Mouse (Mus musculus): Measurements from ENCODE around the gene Ptprn2.

Gene Ptprn2

GRCm38 (mm10) chr12:117200117-117200516 is 714.6 kb downstream of the Ptprn2 start:
- no peak for DNase-seq (ENCODE audit: extremely low read depth, low read depth, low spot score)

- DNase-seq (ENCODE audit: extremely low read depth, low read depth, low spot score): no peak
Measured at GRCm38 (mm10) chr12:117200590-117200989, 715.1 kb downstream of the Ptprn2 start.

GRCm38 (mm10) chr12:117203506-117203905 is 718.0 kb downstream of the Ptprn2 start:
- DNase-seq (ENCODE audit: extremely low read depth, low read depth, low spot score): no peak

- DNase-seq (ENCODE audit: extremely low read depth, low read depth, low spot score): no peak
Measured at GRCm38 (mm10) chr12:117204905-117205304, 719.4 kb downstream of the Ptprn2 start.

- DNase-seq (ENCODE audit: extremely low read depth, low read depth, low spot score): no peak
Measured at GRCm38 (mm10) chr12:117207421-117208120, 722.1 kb downstream of the Ptprn2 start.

- no peak for DNase-seq (ENCODE audit: extremely low read depth, low read depth, low spot score)
Measured at GRCm38 (mm10) chr12:117210467-117210866, 724.9 kb downstream of the Ptprn2 start.

GRCm38 (mm10) chr12:117213531-117213930 is 728.0 kb downstream of the Ptprn2 start:
- no peak for DNase-seq (ENCODE audit: extremely low read depth, low read depth, low spot score)

GRCm38 (mm10) chr12:117214272-117214671 is 728.8 kb downstream of the Ptprn2 start:
- no peak for DNase-seq (ENCODE audit: extremely low read depth, low read depth, low spot score)

GRCm38 (mm10) chr12:117214919-117215318 is 729.4 kb downstream of the Ptprn2 start:
- no peak for DNase-seq (ENCODE audit: extremely low read depth, low read depth, low spot score)

- no peak for DNase-seq (ENCODE audit: extremely low read depth, low read depth, low spot score)
Measured at GRCm38 (mm10) chr12:117221909-117222308, 736.4 kb downstream of the Ptprn2 start.

GRCm38 (mm10) chr12:117224036-117224435 is 738.5 kb downstream of the Ptprn2 start:
- no peak for DNase-seq (ENCODE audit: extremely low read depth, low read depth, low spot score)

GRCm38 (mm10) chr12:117227236-117227635 is 741.7 kb downstream of the Ptprn2 start:
- DNase-seq (ENCODE audit: extremely low read depth, low read depth, low spot score): no peak

GRCm38 (mm10) chr12:117229442-117229841 is 743.9 kb downstream of the Ptprn2 start:
- DNase-seq (ENCODE audit: extremely low read depth, low read depth, low spot score): no peak

- DNase-seq (ENCODE audit: extremely low read depth, low read depth, low spot score): no peak
Measured at GRCm38 (mm10) chr12:117230282-117230681, 744.8 kb downstream of the Ptprn2 start.

- DNase-seq (ENCODE audit: extremely low read depth, low read depth, low spot score): no peak
Measured at GRCm38 (mm10) chr12:117231850-117232249, 746.3 kb downstream of the Ptprn2 start.

- DNase-seq (ENCODE audit: extremely low read depth, low read depth, low spot score): no peak
Measured at GRCm38 (mm10) chr12:117235114-117235513, 749.6 kb downstream of the Ptprn2 start.

- DNase-seq (ENCODE audit: extremely low read depth, low read depth, low spot score): no peak
Measured at GRCm38 (mm10) chr12:117236020-117236734, 750.7 kb downstream of the Ptprn2 start.

- no peak for DNase-seq (ENCODE audit: extremely low read depth, low read depth, low spot score)
Measured at GRCm38 (mm10) chr12:117236981-117237380, 751.5 kb downstream of the Ptprn2 start.

GRCm38 (mm10) chr12:117239927-117240715 is 754.6 kb downstream of the Ptprn2 start:
- no peak for DNase-seq (ENCODE audit: extremely low read depth, low read depth, low spot score)

GRCm38 (mm10) chr12:117242181-117242580 is 756.7 kb downstream of the Ptprn2 start:
- DNase-seq (ENCODE audit: extremely low read depth, low read depth, low spot score): no peak

- DNase-seq (ENCODE audit: extremely low read depth, low read depth, low spot score): no peak
Measured at GRCm38 (mm10) chr12:117245885-117246478, 760.5 kb downstream of the Ptprn2 start.
